Mouse (Mus musculus) thymus, postnatal 0 days (tissue): Measurements from ENCODE around the gene Trdmt1. TPM values are rescaled to one million over a fixed set of nuclear protein-coding genes. Genes with fewer than 3 reads are reported as not detected.

Experiments used
- DNase-seq: peaks from one replicate; pipeline ENCODE4 v3.0.0-alpha.2; 2015; ENCODE audit warnings: low spot score
- polyA plus RNA-seq: library from polyadenylated mRNA; unstranded; fragments of >200 nt; fragmentation: Nextera tagmentation; extraction: Ambion mirVana; gene quantifications from 2 replicates; pipeline ENCODE4 v1.2.1, GENCODE M21; 2015

Gene Trdmt1
- polyA plus RNA-seq, 1 experiment from 2014 or later = 16.5 TPM

- DNase-seq = no peak
These were observed 44.0 kb downstream of the Trdmt1 start for GRCm38 (mm10) chr2:13500298-13500999.

GRCm38 (mm10) chr2:13499196-13499595, 45.3 kb downstream of the Trdmt1 start:
- DNase-seq = no peak

GRCm38 (mm10) chr2:13496087-13496486, 48.4 kb downstream of the Trdmt1 start:
- DNase-seq = no peak

GRCm38 (mm10) chr2:13492927-13493326, 51.5 kb downstream of the Trdmt1 start:
- no peak for DNase-seq

GRCm38 (mm10) chr2:13491734-13492133, 52.7 kb downstream of the Trdmt1 start, which contains the start of gene Cubn:
Gene Cubn (minus strand): TSS chr2:13491813.
- no peak for DNase-seq

GRCm38 (mm10) chr2:13490480-13490879, 54.0 kb downstream of the Trdmt1 start:
- no peak for DNase-seq

GRCm38 (mm10) chr2:13486470-13486869, 58.0 kb downstream of the Trdmt1 start:
- DNase-seq = no peak

GRCm38 (mm10) chr2:13484566-13484965, 59.9 kb downstream of the Trdmt1 start:
- no peak for DNase-seq

GRCm38 (mm10) chr2:13480744-13481143, 63.7 kb downstream of the Trdmt1 start:
- no peak for DNase-seq

GRCm38 (mm10) chr2:13479165-13479564, 65.3 kb downstream of the Trdmt1 start:
- DNase-seq = no peak

GRCm38 (mm10) chr2:13470108-13470507, 74.4 kb downstream of the Trdmt1 start:
- no peak for DNase-seq

GRCm38 (mm10) chr2:13469641-13470040, 74.8 kb downstream of the Trdmt1 start:
- no peak for DNase-seq

- DNase-seq = no peak
These were observed 77.8 kb downstream of the Trdmt1 start for GRCm38 (mm10) chr2:13466685-13467084.

Other genes with a start within 250 kb of the Trdmt1 start
- 0.04 TPM in 1 of 2 replicates, not detected in the other for gene Cubn, start 52.9 kb downstream of the Trdmt1 start, polyA plus RNA-seq
- gene Vim, start 29.3 kb upstream of the Trdmt1 start, polyA plus RNA-seq = 227 and 232 TPM in 2 replicates
- gene St8sia6, start 249.4 kb upstream of the Trdmt1 start, polyA plus RNA-seq = 0.17 and 0.29 TPM in 2 replicates